Mouse (Mus musculus) cerebellum, adult 2 months (tissue): ENCODE results near the gene Olfr750. TPM values are rescaled to one million over a fixed set of nuclear protein-coding genes. Genes with fewer than 3 reads are reported as not detected.

Source experiments
- DNase-seq, 2 experiments: peaks; one replicate each; pipeline ENCODE4 v3.0.0; 2021
- H3K27ac ChIP-seq: fragments of 200-500 bp; 2 replicates; pipeline ENCODE4 v1.5.1; 2012; ENCODE audit warnings: low read length, control low read depth, inconsistent platforms; ENCODE audit not compliant: insufficient read depth
- H3K27me3 ChIP-seq: fragments of 200-500 bp; 2 replicates; pipeline ENCODE4 v1.6.1; 2012; ENCODE audit warnings: inconsistent platforms, mild to moderate bottlenecking, low read length, moderate library complexity; ENCODE audit not compliant: control insufficient read depth, insufficient read depth
- H3K4me1 ChIP-seq: fragments of 200-500 bp; 2 replicates; pipeline ENCODE4 v1.6.1; 2011; ENCODE audit warnings: low read length; ENCODE audit not compliant: control insufficient read depth, insufficient read depth
- H3K4me3 ChIP-seq: fragments of 200-500 bp; replicated peaks from 2 replicates; pipeline ENCODE3; 2011; ENCODE audit warnings: mild to moderate bottlenecking, low read depth, low read length, control low read depth; ENCODE audit not compliant: insufficient read depth
- CTCF ChIP-seq: fragments of 200-500 bp; IDR thresholded peaks from 2 replicates; pipeline ENCODE4 v1.5.1; 2011; ENCODE audit warnings: low read depth, mild to moderate bottlenecking, control low read depth, low read length, moderate library complexity, borderline replicate concordance; ENCODE audit not compliant: insufficient read depth
- POLR2A ChIP-seq: fragments of 200-500 bp; IDR thresholded peaks from 2 replicates; pipeline ENCODE4 v1.6.1; 2011; ENCODE audit warnings: low read length, control low read depth, borderline replicate concordance; ENCODE audit not compliant: insufficient read depth
- WGBS: fragments of 180-500 bp; shearing (Covaris S2); methylation state at CpG from one replicate; pipeline ENCODE4 v1.1.7; 2018; 5-methylcytosine and 5-hydroxymethylcytosine counted together
- polyA plus RNA-seq: library from polyadenylated mRNA; depleted of rRNA; stranded (reverse); fragments of >200 nt; gene quantifications from 2 replicates; pipeline ENCODE4 v1.2.3, GENCODE M21; 2012

Gene Olfr750
- polyA plus RNA-seq, 1 experiment = not detected

DNA sequence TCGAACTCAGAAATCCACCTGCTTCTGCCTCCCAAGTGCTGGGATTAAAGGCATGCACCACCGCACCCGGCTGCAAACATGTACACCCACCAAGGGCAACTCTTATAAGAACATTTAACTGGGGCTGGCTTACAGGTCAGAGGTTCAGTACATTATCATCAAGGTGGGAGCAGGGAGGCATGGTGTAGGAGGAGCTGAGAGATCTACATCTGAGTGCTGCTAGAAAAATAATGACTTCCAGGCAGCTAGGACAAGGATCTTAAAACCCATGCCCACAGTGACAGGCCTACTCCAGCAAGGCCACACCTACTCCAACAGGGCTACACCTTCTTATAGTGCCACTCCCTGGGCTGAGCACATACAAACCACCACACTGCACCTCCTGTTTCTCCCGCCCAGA is 11.7 kb upstream of the Olfr750 start:
- no peak for DNase-seq
- WGBS = 84% methylated on average over 4 of the region's 4 CpGs
- no peak overlapping the region for H3K27ac ChIP-seq
- TF ChIP-seq CTCF (no peak), POLR2A (no peak)
- H3K4me3 ChIP-seq = no peak overlapping the region
- H3K27me3 ChIP-seq = no peaks in the 10 kb centered on the region
- H3K4me1 ChIP-seq = no peaks in the 10 kb centered on the region

- TF ChIP-seq CTCF (no peak), POLR2A (no peak)
- WGBS = 89% methylated on average over 2 of the region's 2 CpGs
- H3K4me1 ChIP-seq = no peaks in the 10 kb centered on the region
- no peak overlapping the region for H3K27ac ChIP-seq
- H3K4me3 ChIP-seq = no peak overlapping the region
- no peaks in the 10 kb centered on the region for H3K27me3 ChIP-seq
- DNase-seq = no peak
These were observed 10.9 kb upstream of the Olfr750 start for GRCm38 (mm10) chr14:51085086-51085485.

- H3K4me3 ChIP-seq = no peak overlapping the region
- DNase-seq = no peak
- no peak overlapping the region for H3K27ac ChIP-seq
- H3K27me3 ChIP-seq = no peaks in the 10 kb centered on the region
- no peak for TF ChIP-seq CTCF
- TF ChIP-seq POLR2A = no peak
- no peaks in the 10 kb centered on the region for H3K4me1 ChIP-seq
- 30% methylated on average over 7 of the region's 7 CpGs for WGBS
These were observed 9.6 kb upstream of the Olfr750 start for GRCm38 (mm10) chr14:51083805-51084204.

- 4% methylated on average over 40 of the region's 40 CpGs for WGBS
- Histone ChIP-seq H3K4me1 (no peaks in the 10 kb centered on the region), H3K27me3 (no peaks in the 10 kb centered on the region), H3K4me3 (peak overlapping the region; percentile 68), H3K27ac (no peak overlapping the region)
- peak; percentile 52 to 69 for DNase-seq
- no peak for TF ChIP-seq POLR2A
- no peak for TF ChIP-seq CTCF
These were observed 8.7 kb upstream of the Olfr750 start for GRCm38 (mm10) chr14:51082599-51083581.

DNA sequence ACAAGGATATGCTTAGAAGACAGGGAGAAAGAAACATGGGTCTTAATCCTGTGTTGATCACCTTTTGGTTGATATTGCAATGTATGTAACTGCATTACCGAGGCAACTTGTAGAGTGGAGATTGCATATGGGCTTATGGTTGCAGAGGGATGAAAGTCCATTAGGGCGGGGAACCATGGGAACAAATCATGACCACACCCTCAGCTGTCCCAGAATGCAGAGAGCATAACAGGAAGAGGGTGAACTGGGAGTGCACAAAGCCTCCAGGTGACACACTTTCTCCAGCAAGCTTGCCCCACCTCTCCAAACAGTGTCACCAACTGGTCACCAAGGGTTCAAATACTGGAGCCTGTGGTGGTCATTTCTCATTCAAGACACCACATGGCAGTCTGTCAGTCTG is 6.8 kb upstream of the Olfr750 start:
- no peak for DNase-seq
- Histone ChIP-seq H3K27ac (no peak overlapping the region), H3K27me3 (no peaks in the 10 kb centered on the region), H3K4me3 (no peak overlapping the region), H3K4me1 (no peaks in the 10 kb centered on the region)
- TF ChIP-seq CTCF = no peak
- no peak for TF ChIP-seq POLR2A
- 91% methylated on average over 2 of the region's 2 CpGs for WGBS

GRCm38 (mm10) chr14:51079180-51079579 is 4.9 kb upstream of the Olfr750 start:
- Histone ChIP-seq H3K27ac (no peak overlapping the region), H3K4me1 (no peaks in the 10 kb centered on the region), H3K27me3 (no peaks in the 10 kb centered on the region), H3K4me3 (no peak overlapping the region)
- WGBS = 96% methylated on average over 1 of the region's 1 CpGs
- TF ChIP-seq CTCF (no peak), POLR2A (no peak)
- no peak for DNase-seq

DNA sequence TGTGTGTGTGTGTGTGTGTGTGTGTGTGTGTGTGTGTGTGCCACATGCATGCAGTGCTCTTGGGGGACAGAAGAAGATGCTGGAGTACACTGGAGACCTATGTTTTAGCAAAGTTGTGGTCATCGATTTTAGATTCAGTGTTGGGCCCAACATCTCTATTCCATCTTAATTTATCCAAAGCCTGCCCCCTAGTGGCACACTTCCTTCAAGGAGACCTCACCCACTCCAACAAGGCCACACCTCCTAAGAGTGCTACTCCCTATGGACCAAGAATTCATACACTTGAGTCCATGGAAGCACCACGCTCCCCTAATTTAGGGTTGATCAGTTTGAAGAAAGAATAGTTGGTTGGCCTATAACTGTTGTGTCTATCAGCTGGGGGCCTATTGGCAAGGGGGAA is 4.6 kb downstream of the Olfr750 start:
- no peak for TF ChIP-seq CTCF
- TF ChIP-seq POLR2A = no peak
- WGBS = 94% methylated on average over 2 of the region's 2 CpGs

GRCm38 (mm10) chr14:51068956-51069355 is 5.3 kb downstream of the Olfr750 start:
- Histone ChIP-seq H3K4me3 (no peak overlapping the region), H3K4me1 (no peaks in the 10 kb centered on the region; the same call in 1 of the 2 replicates), H3K27me3 (no peaks in the 10 kb centered on the region), H3K27ac (no peak overlapping the region)
- no peak for DNase-seq
- 91% methylated on average over 5 of the region's 5 CpGs for WGBS
- TF ChIP-seq POLR2A = no peak
- no peak for TF ChIP-seq CTCF

More for the DNA sequence above, 4.6 kb downstream of the Olfr750 start:
- Histone ChIP-seq H3K27ac (no peak overlapping the region), H3K4me3 (no peak overlapping the region), H3K27me3 (no peaks in the 10 kb centered on the region), H3K4me1 (no peaks in the 10 kb centered on the region; the same call in 1 of the 2 replicates)
- DNase-seq = no peak
